Mouse (Mus musculus): ENCODE measurements around the gene Tyms. TPM values are rescaled to one million over a fixed set of nuclear protein-coding genes. Genes with fewer than 3 reads are reported as not detected.
"Not testable (repeated sequence)": the region's sequence is repeated elsewhere in the genome, so short reads cannot be mapped to it uniquely, and the experiment has no call there.

Gene Tyms
- polyA plus RNA-seq, 1 experiment = 74.1 TPM

DNA sequence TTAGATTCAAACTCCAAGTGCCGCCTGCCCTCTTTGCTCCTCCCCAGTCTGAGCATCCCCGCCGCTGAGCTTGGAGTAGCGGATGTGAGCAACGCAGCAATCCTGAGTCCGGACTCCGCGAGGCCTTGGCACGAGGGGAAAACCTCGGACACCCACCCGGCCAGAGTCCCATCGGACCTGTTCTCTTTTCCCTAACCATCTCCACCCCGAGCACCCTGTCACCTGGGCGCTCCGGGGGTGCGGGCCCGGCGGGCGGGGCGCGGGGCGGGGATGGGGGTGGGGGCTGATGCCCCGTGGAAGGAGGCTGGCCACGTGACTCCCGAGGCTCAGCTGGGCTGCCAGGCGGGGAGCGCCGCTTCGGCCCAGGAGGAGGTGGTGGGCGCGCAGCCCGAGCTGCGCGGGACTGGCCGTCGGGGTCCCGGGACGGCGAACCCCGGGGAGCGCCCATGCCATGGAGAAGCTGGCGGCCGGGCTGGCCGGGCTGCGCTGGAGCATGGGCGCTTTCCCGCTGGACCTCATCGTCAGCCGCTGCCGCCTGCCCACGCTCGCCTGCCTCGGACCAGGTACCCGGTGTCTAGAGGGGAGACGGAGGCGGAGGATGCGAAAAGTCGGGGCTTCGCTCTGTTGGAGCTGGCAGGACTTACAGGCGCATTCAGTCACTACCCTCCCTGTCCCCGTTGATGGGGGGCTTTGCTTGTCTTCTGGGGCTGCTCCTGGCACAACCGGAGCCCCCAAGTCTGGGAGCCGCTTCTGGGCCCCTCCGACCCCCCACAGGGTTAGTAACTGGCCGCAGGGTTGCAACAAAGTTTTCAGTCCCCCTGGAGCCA lies 31.6 kb upstream of the Tyms start, which contains the start of gene Garem2:
Garem2 (plus strand) TSS at position 321 of the 827 bp plus-strand sequence.
- H3K27ac ChIP-seq (ENCODE audit: insufficient read depth, low read length) = no peak within 1 kb of the TSS
- H3K4me3 ChIP-seq (ENCODE audit: insufficient read depth, low read length) = peak within 1 kb of the TSS; percentile 58
- H3K4me1 ChIP-seq (ENCODE audit: control insufficient read depth, insufficient read depth, low read length) = no peaks in the 10 kb centered on the region
- TF ChIP-seq CTCF (IDR thresholded peaks at IDR 0.05; ENCODE audit: borderline replicate concordance, insufficient read depth, low read length) (no peak), POLR2A (IDR thresholded peaks at IDR 0.05; ENCODE audit: low read depth, low read length) (peak; percentile 46; the same call in 1 of the 2 replicates)

DNA sequence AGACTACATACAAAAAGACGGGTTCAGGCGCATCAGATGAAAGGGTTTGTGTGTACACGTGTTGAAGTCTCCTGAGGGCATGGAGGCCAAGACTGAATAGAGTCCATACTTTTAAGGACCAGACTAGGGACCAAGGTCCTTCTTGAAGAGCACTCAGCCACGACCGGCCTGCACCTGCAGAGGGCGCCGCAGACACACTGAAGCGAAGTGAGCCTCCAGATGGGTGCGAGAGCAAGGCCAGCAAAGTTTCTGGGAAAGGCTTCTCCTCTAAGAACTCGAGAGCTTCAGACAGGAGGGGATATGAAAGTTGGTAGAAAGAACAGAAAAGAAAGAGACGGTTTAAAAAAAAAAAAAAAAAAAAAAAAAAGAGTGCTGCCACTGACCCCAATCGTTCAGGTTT lies 30.9 kb upstream of the Tyms start:
- peak; percentile 88 for TF ChIP-seq CTCF (IDR thresholded peaks at IDR 0.05; ENCODE audit: borderline replicate concordance, insufficient read depth, low read length)
- no peak for TF ChIP-seq POLR2A (IDR thresholded peaks at IDR 0.05; ENCODE audit: low read depth, low read length)
- H3K4me3 ChIP-seq (ENCODE audit: insufficient read depth, low read length) = no peak overlapping the region
- H3K27ac ChIP-seq (ENCODE audit: insufficient read depth, low read length) = no peak overlapping the region
- no peaks in the 10 kb centered on the region for H3K4me1 ChIP-seq (ENCODE audit: control insufficient read depth, insufficient read depth, low read length)

DNA sequence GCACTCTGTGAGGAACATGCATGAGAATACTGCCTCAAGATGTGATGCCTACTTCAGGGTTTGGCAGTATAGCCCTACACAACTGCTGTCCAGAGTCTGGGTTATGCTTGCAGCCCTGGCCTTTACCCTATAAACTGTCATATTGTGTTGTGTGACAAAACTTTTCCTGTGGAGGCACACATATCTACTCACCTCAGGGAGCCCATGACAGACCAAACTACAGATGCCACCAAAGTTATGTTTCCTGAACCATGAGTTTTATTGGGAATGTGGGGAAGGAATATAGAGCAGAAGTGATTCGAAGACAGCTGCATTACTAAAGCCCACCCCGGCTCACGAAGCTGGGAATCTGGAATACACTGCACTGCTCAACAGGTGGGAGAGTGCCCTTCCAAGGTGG lies 29.9 kb upstream of the Tyms start:
- H3K27ac ChIP-seq (ENCODE audit: insufficient read depth, low read length) = no peak overlapping the region
- H3K4me1 ChIP-seq (ENCODE audit: control insufficient read depth, insufficient read depth, low read length) = no peaks in the 10 kb centered on the region
- TF ChIP-seq POLR2A (IDR thresholded peaks at IDR 0.05; ENCODE audit: low read depth, low read length) = no peak
- TF ChIP-seq CTCF (IDR thresholded peaks at IDR 0.05; ENCODE audit: borderline replicate concordance, insufficient read depth, low read length) = no peak
- H3K4me3 ChIP-seq (ENCODE audit: insufficient read depth, low read length) = no peak overlapping the region

DNA sequence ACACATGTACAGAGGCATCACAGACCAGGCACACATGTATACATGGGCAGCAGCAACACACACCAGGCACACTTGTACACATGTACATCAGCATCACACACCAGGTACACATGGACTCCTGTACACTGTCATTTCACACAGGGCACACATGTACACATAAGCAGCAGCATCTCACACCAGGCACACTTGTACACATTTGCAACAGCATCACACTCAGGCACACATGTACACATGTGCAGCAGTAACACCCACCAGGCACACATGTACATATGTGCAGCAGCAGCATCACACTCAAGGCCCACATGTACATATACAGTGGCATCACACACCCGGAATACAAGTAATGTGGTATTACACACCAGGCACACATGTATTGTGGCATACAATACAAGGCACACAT lies 24.8 kb upstream of the Tyms start:
- no peak overlapping the region for H3K27ac ChIP-seq (ENCODE audit: insufficient read depth, low read length)
- H3K4me1 ChIP-seq (ENCODE audit: control insufficient read depth, insufficient read depth, low read length) = no peaks in the 10 kb centered on the region
- TF ChIP-seq CTCF (IDR thresholded peaks at IDR 0.05; ENCODE audit: borderline replicate concordance, insufficient read depth, low read length) (no peak), POLR2A (IDR thresholded peaks at IDR 0.05; ENCODE audit: low read depth, low read length) (no peak)
- no peak overlapping the region for H3K4me3 ChIP-seq (ENCODE audit: insufficient read depth, low read length)

DNA sequence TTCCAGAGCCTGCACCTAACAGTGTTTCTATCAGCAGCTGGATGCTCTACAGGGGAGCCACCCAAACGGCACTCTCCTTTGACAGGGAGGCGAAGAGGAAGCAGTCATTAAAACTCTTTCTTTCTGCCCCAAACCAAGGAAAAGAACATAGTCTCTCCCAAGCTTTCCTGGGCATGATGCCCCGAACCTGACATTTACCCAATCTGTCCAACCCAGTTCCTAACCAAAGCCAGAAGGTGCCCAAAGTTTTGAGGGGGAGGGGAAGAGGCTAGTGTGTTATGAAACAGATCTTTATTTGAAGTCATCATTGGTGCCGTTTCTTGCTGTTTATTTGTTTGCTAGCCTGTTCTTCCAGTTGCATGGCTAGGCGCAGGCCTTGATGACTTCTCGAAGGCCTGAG lies 22.3 kb upstream of the Tyms start:
- TF ChIP-seq POLR2A (IDR thresholded peaks at IDR 0.05; ENCODE audit: low read depth, low read length) (no peak), CTCF (IDR thresholded peaks at IDR 0.05; ENCODE audit: borderline replicate concordance, insufficient read depth, low read length) (no peak)
- H3K27ac ChIP-seq (ENCODE audit: insufficient read depth, low read length) = no peak overlapping the region

GRCm38 (mm10) chr5:30094399-30094798 lies 21.0 kb upstream of the Tyms start:
- Histone ChIP-seq H3K4me3 (ENCODE audit: insufficient read depth, low read length) (no peak overlapping the region), H3K27ac (ENCODE audit: insufficient read depth, low read length) (no peak overlapping the region)
- TF ChIP-seq POLR2A (IDR thresholded peaks at IDR 0.05; ENCODE audit: low read depth, low read length) (no peak), CTCF (IDR thresholded peaks at IDR 0.05; ENCODE audit: borderline replicate concordance, insufficient read depth, low read length) (no peak)

More for the DNA sequence above, 22.3 kb upstream of the Tyms start:
- Histone ChIP-seq H3K4me3 (ENCODE audit: insufficient read depth, low read length) (no peak overlapping the region), H3K4me1 (ENCODE audit: control insufficient read depth, insufficient read depth, low read length) (no peaks in the 10 kb centered on the region)

GRCm38 (mm10) chr5:30092701-30093100 lies 19.3 kb upstream of the Tyms start:
- Histone ChIP-seq H3K4me3 (ENCODE audit: insufficient read depth, low read length) (no peak overlapping the region), H3K27ac (ENCODE audit: insufficient read depth, low read length) (no peak overlapping the region), H3K4me1 (ENCODE audit: control insufficient read depth, insufficient read depth, low read length) (no peaks in the 10 kb centered on the region)
- no peak for TF ChIP-seq CTCF (IDR thresholded peaks at IDR 0.05; ENCODE audit: borderline replicate concordance, insufficient read depth, low read length)
- TF ChIP-seq POLR2A (IDR thresholded peaks at IDR 0.05; ENCODE audit: low read depth, low read length) = no peak

More at GRCm38 (mm10) chr5:30094399-30094798, 21.0 kb upstream of the Tyms start:
- H3K4me1 ChIP-seq (ENCODE audit: control insufficient read depth, insufficient read depth, low read length) = no peaks in the 10 kb centered on the region

GRCm38 (mm10) chr5:30072377-30072776 lies 1.0 kb downstream of the Tyms start:
- TF ChIP-seq CTCF (IDR thresholded peaks at IDR 0.05; ENCODE audit: borderline replicate concordance, insufficient read depth, low read length) = no peak
- no peak for TF ChIP-seq POLR2A (IDR thresholded peaks at IDR 0.05; ENCODE audit: low read depth, low read length)
- peak overlapping the region; percentile 98 for H3K4me3 ChIP-seq (ENCODE audit: insufficient read depth, low read length)
- H3K27ac ChIP-seq (ENCODE audit: insufficient read depth, low read length) = no peak overlapping the region
- H3K4me1 ChIP-seq (ENCODE audit: control insufficient read depth, insufficient read depth, low read length) = no peaks in the 10 kb centered on the region

- Histone ChIP-seq H3K4me1 (ENCODE audit: control insufficient read depth, insufficient read depth, low read length) (no peaks in the 10 kb centered on the region), H3K27ac (ENCODE audit: insufficient read depth, low read length) (no peak overlapping the region), H3K4me3 (ENCODE audit: insufficient read depth, low read length) (peak overlapping the region; percentile 98; the same call in 1 of the 2 replicates)
- TF ChIP-seq CTCF (IDR thresholded peaks at IDR 0.05; ENCODE audit: borderline replicate concordance, insufficient read depth, low read length) = no peak
- no peak for TF ChIP-seq POLR2A (IDR thresholded peaks at IDR 0.05; ENCODE audit: low read depth, low read length)
Measured at GRCm38 (mm10) chr5:30071677-30072076, 1.7 kb downstream of the Tyms start.

DNA sequence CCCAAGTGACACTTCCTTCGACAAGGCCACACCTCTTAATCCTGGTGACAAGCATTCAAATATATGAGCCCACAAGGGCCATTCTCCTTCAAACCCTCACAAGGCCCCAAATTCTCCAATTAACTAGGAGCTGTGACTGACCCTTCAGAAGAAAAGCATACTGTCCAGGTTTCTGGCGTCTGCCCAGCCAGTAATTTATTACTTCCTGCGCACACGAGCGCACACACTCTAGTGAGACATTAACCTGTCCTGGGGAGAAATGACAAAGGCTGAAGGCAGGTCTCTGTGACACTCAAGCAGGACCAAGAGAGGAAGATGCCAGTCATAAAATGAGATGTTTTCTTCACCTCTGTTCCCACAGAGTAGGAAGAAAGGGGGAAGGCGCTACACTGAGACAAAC lies 5.7 kb downstream of the Tyms start:
- H3K4me1 ChIP-seq (ENCODE audit: control insufficient read depth, insufficient read depth, low read length) = no peaks in the 10 kb centered on the region
- H3K4me3 ChIP-seq (ENCODE audit: insufficient read depth, low read length) = no peak overlapping the region
- H3K27ac ChIP-seq (ENCODE audit: insufficient read depth, low read length) = no peak overlapping the region
- TF ChIP-seq CTCF (IDR thresholded peaks at IDR 0.05; ENCODE audit: borderline replicate concordance, insufficient read depth, low read length) (no peak), POLR2A (IDR thresholded peaks at IDR 0.05; ENCODE audit: low read depth, low read length) (no peak)

DNA sequence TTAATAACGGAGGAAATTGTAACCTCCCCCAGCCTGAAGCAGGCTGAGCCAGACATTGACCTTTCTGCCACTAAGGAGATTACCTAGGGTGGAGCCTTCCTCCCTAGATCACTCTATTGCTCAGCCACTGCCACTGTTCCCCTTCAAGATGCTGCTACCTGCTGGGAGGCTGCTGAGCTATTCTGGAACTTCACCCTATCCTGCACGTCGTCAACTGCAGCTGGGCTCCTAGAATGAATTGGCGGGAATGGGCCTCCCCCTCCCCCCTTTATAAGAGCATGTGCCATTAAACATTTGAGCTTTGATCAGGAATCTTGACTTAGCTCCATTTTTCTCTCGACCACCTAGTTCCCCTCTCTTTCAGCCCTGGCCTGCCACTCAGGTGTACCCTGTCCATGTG lies 13.8 kb downstream of the Tyms start:
- not testable (repeated sequence) for H3K4me3 ChIP-seq (ENCODE audit: insufficient read depth, low read length); H3K27ac ChIP-seq (ENCODE audit: insufficient read depth, low read length)

More for the DNA sequence above, 13.8 kb downstream of the Tyms start:
- not testable (repeated sequence) for H3K4me1 ChIP-seq (ENCODE audit: control insufficient read depth, insufficient read depth, low read length)
